Mouse (Mus musculus) mammary gland, adult 2 months (tissue): ENCODE measurements around the gene Cic. TPM values are rescaled to one million over a fixed set of nuclear protein-coding genes. Genes with fewer than 3 reads are reported as not detected.

Experiments used
- polyA plus RNA-seq: library from polyadenylated mRNA; depleted of rRNA; stranded (reverse); fragments of >200 nt; gene quantifications from 2 replicates; pipeline ENCODE4 v1.2.3, GENCODE M21; 2012; ENCODE audit warnings: low replicate concordance; rRNA removed

Cic gene
- 74.8 and 156 TPM in 2 replicates for polyA plus RNA-seq

DNA sequence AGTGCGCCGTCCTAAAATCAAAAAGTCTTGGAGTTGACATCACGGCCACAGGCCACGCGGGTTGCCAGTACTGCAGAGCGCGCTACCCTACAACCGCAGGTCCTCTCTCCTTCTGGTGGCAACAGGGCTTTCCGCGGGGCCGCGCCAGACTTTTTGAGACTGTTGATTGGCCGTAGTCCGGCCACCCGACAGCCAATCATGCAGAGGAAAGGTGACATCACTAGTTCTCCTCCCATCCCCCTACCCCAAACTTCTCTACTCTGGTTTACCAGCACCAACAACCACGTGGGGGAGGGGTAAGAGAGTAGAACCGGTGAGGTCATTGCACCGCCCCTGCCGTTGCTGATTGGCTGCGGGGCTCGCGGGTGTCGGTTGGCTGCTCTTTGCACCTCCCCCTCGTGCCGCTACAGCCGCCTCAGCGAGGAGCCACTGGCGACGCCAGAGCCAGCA is at the start of gene Cic:
Gene Cic (plus strand): TSS at position 404 of the 450 bp plus-strand sequence.

DNA sequence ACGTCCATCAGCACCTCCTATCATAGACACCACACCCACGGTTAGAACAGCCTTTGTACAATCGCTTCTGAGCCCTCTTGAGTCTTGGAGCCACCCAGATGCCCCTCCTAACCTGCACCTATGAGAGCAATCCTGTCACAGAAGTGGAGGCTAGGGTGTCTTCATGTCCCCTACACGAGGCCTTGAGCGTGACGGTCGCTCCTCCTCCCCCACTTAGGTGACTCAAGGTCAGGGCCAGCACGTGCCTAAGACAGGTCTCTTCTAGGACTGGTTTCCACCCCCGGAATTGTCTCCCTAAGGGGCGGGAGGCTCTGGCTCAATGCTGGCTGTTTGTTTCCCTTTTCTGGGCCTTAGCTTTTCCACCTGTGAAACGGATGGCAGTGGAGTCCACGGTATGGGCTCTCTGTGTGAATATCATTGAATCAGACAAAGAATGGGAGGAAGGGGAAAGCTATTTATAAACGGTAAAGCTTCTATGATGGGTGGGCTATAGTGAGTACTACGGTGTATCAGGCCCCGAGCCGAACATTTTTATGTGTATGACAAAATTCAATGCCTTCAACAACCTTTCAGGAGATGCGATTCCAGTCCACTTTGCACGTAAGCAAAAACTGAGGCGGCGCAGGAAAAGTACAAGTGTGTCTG is 46.9 kb upstream of the Cic start, which contains the start of gene Dedd2:
Gene Dedd2 (minus strand): TSS at position 159 of the 645 bp plus-strand sequence.

DNA sequence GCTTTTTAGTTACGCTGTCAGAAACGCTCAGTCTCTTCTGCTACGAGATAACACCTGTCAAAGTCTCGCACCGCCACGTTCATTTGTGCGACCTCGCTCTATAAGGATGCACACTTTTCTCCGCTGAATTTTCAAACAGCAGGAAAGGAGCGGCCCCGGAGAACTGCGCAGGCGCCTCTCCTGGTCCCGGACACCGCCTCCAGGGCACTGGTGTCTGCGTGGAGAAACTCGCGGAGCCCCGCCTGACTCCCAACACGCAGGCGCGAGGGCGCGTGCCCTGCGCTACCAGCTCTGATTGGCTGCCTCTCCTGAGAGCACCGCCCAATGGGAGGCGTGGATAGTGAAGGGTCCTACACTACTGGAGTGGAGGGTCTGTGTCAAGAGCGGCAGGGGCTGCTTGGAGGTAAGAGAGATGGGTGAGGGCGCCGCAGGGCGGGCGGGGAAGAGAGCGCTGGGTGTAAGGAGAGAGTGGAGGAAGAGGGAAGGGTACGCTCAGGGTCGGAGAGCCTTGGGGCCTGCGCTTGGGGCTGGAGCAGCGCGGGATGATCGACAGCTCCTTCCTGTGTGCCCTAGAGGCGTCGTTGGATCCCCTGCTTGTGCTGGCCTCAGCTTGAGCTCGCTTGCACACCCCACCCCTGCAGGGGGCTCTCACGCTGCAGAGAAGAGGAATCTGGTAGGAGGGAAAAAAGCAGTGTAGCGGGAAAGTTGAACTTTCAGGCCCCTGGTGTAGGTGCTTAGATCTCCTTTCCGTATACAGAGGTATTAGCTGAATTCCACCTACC is 46.2 kb upstream of the Cic start, which contains the start of gene Zfp526:
Gene Zfp526 (plus strand): TSS at position 324 of the 782 bp plus-strand sequence.

DNA sequence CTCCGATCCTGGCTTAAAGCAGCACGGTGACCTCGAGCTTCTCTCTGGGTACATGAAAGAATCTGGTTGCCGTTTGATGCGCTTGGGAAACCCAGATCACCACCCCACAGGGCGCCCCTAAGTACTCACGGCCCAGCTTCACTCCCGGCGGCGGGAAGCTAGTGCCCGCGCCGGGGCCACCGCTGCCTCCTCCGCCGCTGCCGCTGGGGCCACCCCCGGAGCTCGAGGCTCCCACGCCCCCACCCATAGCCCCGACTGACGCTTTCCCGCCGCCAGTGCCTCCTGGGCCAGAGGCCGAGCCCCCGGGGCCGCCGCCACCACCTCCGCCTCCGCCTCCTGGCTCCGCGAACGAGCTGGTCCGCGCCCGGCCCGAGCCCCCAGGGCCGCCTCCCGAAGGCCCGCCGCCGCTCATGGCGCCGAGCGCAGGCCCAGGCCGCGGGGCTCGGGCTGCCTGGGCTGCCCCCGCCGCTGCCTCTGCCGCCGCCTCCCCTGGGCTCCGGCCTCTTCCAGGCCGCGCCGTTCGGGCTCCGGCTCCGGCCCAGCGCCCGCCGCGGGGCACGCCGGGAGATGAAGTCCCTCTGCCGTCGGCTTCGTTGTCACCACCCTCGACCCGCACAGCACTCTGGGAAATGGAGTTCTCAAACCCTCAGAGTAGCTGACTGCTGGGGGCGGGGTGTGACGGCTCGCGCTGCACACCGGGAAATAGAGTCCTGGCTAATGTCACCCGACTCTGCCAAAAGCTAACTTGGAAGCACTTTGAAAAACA is 30.1 kb upstream of the Cic start, which contains the start of gene Gsk3a:
Gene Gsk3a (minus strand): TSS at position 603 of the 766 bp plus-strand sequence.

DNA sequence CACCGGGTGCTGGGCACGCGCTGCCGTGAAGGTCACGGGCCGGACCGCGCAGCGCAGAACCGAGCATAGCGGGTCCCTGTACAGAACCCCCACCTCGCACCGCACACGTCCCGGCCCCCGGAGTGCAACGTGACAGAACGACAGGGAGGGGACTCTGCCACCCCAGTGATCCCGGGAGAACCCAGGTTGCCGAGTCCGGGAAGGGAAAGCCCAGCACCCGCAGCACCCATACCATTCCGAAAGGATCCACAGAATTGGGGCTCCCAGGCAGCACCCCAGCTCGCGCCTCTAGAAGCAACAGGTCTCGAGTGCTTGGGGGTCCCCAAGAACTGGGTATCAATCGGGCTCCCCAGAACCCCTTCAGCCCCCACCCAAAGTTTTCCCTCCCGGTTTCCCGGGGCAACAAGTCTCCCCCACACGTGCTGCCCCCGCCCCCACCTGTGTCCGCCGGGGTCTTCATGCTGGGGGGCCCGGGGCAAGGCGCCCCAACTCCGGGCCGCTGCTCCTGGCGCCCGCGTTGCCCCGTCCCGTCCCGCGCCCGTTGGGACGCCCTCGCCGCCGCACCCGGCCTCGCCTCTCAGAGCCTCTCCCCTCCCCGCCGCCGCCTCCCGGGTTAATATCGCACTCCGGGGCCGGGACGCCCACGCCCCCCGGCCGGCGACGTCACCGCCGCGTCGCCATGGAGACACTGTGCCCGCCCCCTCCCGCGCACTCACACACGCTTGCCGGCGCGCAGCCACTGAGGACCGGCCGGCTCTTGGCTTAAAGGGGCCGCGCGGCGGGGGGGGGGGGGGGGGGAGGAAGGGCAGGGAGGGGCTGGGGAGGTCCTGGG is 17.1 kb upstream of the Cic start, which contains the start of gene Erf:
Gene Erf (minus strand): TSS at position 621 of the 832 bp plus-strand sequence.

DNA sequence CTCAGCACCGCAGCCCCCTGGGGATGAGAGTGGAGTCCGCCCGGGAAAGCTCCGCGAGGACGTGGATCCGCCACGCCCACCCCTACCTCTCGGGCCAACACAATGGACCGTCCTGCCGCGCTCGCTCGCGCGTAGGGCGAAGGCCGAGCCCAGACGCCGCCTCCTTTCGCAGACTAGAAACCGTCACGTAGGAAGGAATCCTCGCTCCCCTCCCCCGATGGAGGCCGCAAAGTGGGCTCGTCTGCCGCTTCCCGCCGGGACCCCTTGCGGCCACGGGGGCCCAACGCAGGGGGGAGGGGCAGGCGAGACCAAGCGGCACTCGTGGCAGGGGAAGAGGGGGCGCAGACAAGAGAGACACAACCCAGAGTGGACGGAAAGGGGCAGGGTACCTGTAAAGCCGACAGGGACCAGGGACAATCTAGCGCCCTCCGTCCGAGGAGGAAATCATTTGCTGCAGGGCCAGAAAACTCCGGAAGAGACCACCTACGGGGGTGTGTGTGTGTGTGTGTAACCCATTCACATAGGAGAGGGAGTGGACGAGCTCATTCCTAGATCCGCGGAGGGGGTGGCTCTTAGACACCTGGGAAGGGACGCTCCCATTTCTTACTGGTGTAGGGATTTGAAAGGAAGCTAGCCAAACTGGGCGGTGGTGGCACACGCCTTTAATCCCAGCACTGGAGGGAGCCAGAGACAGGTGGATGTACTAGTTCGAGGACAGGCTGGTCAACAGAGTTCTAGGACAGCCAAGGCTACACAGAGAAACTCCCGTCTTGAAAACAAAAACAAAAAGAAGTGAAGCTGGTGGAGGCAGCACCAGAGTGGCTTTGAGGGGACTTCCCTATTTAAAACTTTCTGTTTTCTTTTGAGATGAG is 30.2 kb downstream of the Cic start, which contains the start of gene Pafah1b3:
Gene Pafah1b3 (minus strand): TSS at position 533 of the 872 bp plus-strand sequence.

DNA sequence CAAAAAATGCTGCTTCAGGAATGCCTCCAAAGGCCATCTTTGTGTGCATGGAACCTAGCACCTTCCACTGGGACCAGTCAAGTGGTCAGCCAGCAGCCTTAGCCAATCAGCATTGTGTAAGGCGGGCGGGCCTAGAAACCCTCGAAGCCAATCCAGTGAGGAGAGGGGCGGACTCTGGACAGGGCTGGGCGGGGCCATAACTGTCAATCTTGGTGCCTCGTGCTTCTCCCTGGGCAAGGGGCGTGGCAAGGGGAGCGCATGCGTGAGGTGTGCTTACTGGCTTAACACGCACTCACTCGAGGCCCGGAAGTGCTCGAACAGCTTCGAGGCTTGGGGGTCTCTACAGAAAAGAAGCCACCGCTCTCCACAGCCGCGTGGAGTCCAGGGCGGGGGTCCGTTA is 33.6 kb downstream of the Cic start, which contains the start of gene Prr19:
Gene Prr19 (plus strand): TSS at position 349 of the 400 bp plus-strand sequence.

DNA sequence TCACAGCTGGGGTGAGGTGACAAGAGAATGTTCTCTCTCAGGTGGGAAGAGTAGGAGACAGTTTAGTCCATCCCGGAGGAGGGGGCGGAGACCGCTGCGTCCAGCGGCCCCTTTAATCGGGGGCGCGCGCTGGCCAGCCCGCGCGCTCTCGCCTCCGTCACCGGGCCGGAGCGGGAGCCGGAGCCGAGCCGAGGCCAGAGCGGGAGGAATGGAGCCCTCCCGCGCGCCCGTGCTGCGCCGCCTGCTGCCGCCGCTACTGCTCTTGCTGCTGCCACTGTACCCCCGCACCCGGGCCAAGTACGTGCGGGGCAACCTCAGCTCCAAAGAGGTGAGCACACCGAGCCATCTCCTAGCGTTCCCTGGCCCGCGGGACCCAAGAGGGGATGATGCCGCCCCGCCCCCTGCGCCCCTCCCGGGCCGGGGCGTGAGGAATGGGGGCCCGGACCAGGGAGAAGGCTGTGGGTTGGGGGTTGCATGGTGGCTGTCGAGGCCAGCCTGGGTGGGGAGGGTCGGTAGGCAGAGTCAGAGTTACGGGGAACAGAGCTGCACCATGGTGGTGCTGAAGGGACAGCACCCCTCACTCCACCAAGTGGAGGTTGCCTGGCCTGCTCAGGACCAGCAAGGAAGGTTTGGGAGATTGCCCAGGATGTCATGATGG is 38.6 kb downstream of the Cic start, which contains the start of gene Tmem145:
Gene Tmem145 (plus strand): TSS at position 151 of the 658 bp plus-strand sequence.

DNA sequence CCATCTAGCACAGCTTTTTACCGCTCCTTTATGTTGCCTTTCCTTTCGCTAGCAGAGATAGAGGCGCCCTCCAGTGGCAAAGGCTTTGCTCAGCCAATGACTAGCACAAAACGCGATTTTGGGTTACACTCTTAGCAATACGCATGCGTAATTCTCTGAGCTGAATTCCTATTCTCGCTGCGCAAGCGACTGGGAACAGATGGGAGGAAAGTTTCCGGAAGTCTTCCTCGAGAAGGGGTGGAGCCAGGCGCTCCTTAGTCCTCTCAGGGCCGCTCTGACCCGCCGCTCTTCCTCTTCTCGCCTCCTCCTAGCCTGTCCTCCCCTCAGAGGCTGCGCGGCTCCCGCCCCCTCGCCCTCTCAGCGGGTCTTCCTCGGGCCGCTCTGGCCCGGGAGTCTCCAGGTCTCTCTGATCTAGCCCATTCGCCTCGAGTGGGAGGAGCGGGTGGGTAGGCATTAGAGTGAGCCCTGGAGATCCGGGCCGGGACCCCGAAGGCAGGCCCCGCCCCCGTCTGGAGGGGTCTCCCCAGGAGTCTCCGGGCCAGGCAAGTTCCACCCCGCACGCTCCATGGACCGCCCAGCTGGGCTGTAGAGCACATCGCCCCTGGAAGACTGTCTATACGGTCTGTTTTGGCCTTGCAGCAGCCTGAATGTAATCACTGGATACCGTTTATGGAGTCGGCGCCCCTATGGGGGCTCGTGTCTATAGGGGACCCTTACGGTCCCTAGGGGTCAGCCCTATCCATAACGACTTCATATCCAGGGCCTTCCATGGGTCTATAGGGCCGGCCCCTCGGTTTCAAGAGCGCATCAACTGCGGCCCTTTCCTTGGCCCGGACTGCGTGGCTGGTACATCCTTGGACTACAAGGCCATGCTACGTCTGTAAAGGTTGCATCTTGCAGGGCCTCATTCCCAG is 49.3 kb downstream of the Cic start, which contains the start of gene Megf8:
Gene Megf8 (plus strand): TSS at position 633 of the 914 bp plus-strand sequence.

Other genes starting within 250 kb of the Cic start
- 25.8 and 38.3 TPM in 2 replicates for gene Grik5, start 195.4 kb upstream of the Cic start, polyA plus RNA-seq
- gene Zfp574, start 195.1 kb upstream of the Cic start, polyA plus RNA-seq = 32.4 and 58.6 TPM in 2 replicates
- 9.9 and 39.4 TPM in 2 replicates for gene Pou2f2, start 88.0 kb upstream of the Cic start, polyA plus RNA-seq
- 35.6 and 56.0 TPM in 2 replicates for gene Dedd2, start 47.1 kb upstream of the Cic start, polyA plus RNA-seq
- gene Zfp526, start 46.3 kb upstream of the Cic start, polyA plus RNA-seq = 16.0 and 24.9 TPM in 2 replicates
- 125 and 143 TPM in 2 replicates for gene Gsk3a, start 29.9 kb upstream of the Cic start, polyA plus RNA-seq
- 28.1 and 66.5 TPM in 2 replicates for gene Erf, start 16.9 kb upstream of the Cic start, polyA plus RNA-seq
- 37.8 and 49.3 TPM in 2 replicates for gene Pafah1b3, start 30.3 kb downstream of the Cic start, polyA plus RNA-seq
- gene Prr19, start 33.7 kb downstream of the Cic start, polyA plus RNA-seq = 0.11 TPM in 1 of 2 replicates, not detected in the other
- gene Tmem145, start 38.4 kb downstream of the Cic start, polyA plus RNA-seq = 0.06 and 0.16 TPM in 2 replicates
- gene Megf8, start 49.5 kb downstream of the Cic start, polyA plus RNA-seq = 37.0 and 62.0 TPM in 2 replicates
- 1.6 and 9.7 TPM in 2 replicates for gene Cnfn, start 102.0 kb downstream of the Cic start, polyA plus RNA-seq
- gene Lipe, start 131.0 kb downstream of the Cic start, polyA plus RNA-seq = 870 and 942 TPM in 2 replicates
- 4.4 and 7.6 TPM in 2 replicates for gene Cxcl17, start 145.2 kb downstream of the Cic start, polyA plus RNA-seq
- gene Ceacam1, start 209.9 kb downstream of the Cic start, polyA plus RNA-seq = 13.5 and 19.3 TPM in 2 replicates